Mouse (Mus musculus): Measurements from ENCODE around the gene Cytip. TPM values are rescaled to one million over a fixed set of nuclear protein-coding genes. Genes with fewer than 3 reads are reported as not detected.

The Cytip gene
- polyA plus RNA-seq, 1 experiment, result 152 TPM

DNA sequence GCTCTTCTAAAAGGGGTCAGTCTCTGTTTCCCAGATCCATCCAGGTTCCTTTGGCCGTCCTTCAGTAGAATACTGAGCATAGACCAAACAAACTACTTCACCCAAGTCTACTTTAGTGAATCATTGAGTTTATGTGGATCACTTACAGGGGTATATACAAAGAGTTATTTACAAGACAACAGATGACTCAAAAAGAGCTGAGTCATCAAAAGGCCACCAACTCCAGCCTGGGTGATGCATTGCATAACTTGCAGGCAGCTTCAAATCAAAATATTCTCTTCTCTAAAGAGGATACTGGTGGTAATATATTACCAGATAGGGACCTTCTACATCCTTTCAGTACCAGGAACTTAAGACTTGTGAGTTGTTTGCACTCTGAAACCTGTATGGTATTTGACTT is 108.9 kb downstream of the Cytip start:
- DNase-seq (ENCODE audit: low read depth in 1 of 2, low spot score in 2 of 2), result no peak
- TF ChIP-seq POLR2A (IDR thresholded peaks at IDR 0.05; ENCODE audit: low read depth, low read length) (no peak), CTCF (IDR thresholded peaks at IDR 0.05; ENCODE audit: extremely low read depth, insufficient read depth, insufficient read length, insufficient replicate concordance) (no peak)
- Histone ChIP-seq H3K27me3 (ENCODE audit: control insufficient read depth, insufficient read depth, low read length) (no peaks in the 10 kb centered on the region), H3K36me3 (ENCODE audit: control insufficient read depth, insufficient read depth, low read length) (no peaks in the 10 kb centered on the region), H3K27ac (ENCODE audit: insufficient read depth, low read length) (no peak overlapping the region), H3K4me1 (ENCODE audit: control insufficient read depth, insufficient read depth, insufficient read length) (no peaks in the 10 kb centered on the region), H3K4me3 (ENCODE audit: extremely low read depth, insufficient read depth, insufficient read length) (no peak overlapping the region)
- 93% methylated on average over 1 of the region's 1 CpGs for WGBS

DNA sequence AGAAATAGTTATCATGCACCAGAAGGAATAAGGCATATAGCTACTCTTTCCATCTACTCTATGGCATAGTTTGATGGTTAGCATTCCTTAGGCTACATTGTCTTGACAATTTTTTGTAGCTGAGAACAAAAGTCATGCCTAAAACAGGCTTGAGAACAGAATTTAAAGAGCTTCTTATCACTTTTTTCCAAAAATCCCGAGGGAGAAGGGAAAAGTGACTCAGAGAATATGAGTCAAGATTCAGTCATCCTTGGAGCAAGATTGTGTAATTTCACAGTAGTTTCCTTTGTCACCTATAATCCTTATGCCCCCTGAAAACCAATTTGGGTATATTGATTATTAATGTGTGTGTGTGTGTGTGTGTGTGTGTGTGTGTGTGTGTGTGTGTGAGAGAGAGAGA is 115.5 kb downstream of the Cytip start:
- Histone ChIP-seq H3K4me3 (ENCODE audit: extremely low read depth, insufficient read depth, insufficient read length) (no peak overlapping the region), H3K27me3 (ENCODE audit: control insufficient read depth, insufficient read depth, low read length) (no peaks in the 10 kb centered on the region), H3K4me1 (ENCODE audit: control insufficient read depth, insufficient read depth, insufficient read length) (no peaks in the 10 kb centered on the region), H3K36me3 (ENCODE audit: control insufficient read depth, insufficient read depth, low read length) (no peaks in the 10 kb centered on the region), H3K27ac (ENCODE audit: insufficient read depth, low read length) (no peak overlapping the region)
- 70% methylated on average over 1 of the region's 1 CpGs for WGBS
- TF ChIP-seq POLR2A (IDR thresholded peaks at IDR 0.05; ENCODE audit: low read depth, low read length), result no peak
- no peak for TF ChIP-seq CTCF (IDR thresholded peaks at IDR 0.05; ENCODE audit: extremely low read depth, insufficient read depth, insufficient read length, insufficient replicate concordance)
- DNase-seq (ENCODE audit: low read depth in 1 of 2, low spot score in 2 of 2), result no peak

Other genes with a start within 250 kb of the Cytip start
- gene Galnt5, start 197.6 kb downstream of the Cytip start, polyA plus RNA-seq (2012; rRNA removed), result 0.02 TPM in 1 of 2 replicates, not detected in the other
- gene Ermn, start 142.7 kb downstream of the Cytip start, polyA plus RNA-seq (2012; rRNA removed), result not detected in 2 replicates
- 0.06 and 0.14 TPM in 2 replicates for gene Acvr1c, start 162.4 kb upstream of the Cytip start, polyA plus RNA-seq (2012; rRNA removed)